31 mouse cellular contexts compared by ENCODE assay signal in the genomic region with DNA sequence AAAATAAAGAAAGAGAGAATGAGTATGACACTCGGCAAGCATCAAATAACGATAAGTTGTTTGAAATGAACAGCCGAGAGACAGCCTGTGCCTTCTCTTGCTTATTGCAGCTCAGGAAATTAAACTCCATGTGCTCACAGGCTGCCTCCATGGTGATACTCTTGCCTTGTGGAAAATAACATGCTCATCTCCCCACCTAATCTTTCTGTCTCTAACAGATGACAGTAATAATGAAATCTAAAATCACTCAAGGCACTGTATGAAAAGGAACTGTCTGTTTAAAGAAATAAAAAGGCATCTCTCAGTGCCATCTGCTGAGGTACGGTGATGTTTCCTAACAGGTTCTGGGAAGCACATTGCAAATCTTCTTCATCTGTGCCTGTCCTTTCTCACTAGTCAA.
DNase-seq lines count a peak whose midpoint lies in the region; ATAC-seq and TF ChIP-seq lines count a peak whose summit lies in the region.
"Had no signal": no experiment of that assay in that cellular context is flagged by ENCODE, and none has a peak within 500 bp of the region (broad histone marks: within the 10 kb centered on the region; RNA-seq: fewer than 3 reads in every experiment).

No protein-coding gene starts in this region.

- WGBS in midbrain, postnatal 0 days, result 64% methylated on average over 4 of the region's 4 CpGs
- WGBS in midbrain, embryonic 11.5 days, result 96% methylated on average over 4 of the region's 4 CpGs

- TF ChIP-seq CTCF in midbrain, postnatal 0 days (IDR thresholded peaks at IDR 0.05), result no peak

- no peaks in the 10 kb centered on the region for H3K27me3 ChIP-seq in midbrain, postnatal 0 days (ENCODE audit: insufficient read depth, low read length)
- no peaks in the 10 kb centered on the region for H3K27me3 ChIP-seq in midbrain, embryonic 11.5 days (ENCODE audit: control insufficient read depth, insufficient read depth, low read length)
- H3K27me3 ChIP-seq: embryonic facial prominence, embryonic 15.5 days; hindbrain, embryonic 13.5 days; limb, embryonic 15.5 days; liver, embryonic 13.5 days; neural tube, embryonic 12.5 days had no signal

- no peak overlapping the region for H3K27ac ChIP-seq in midbrain, postnatal 0 days (ENCODE audit: low read depth, low read length)
- no peak overlapping the region for H3K27ac ChIP-seq in midbrain, embryonic 11.5 days (ENCODE audit: low read depth, low read length)
- H3K27ac ChIP-seq: embryonic facial prominence, embryonic 10.5 days; embryonic facial prominence, embryonic 15.5 days; hindbrain, embryonic 13.5 days; limb, embryonic 10.5 days; limb, embryonic 15.5 days; liver, embryonic 13.5 days; midbrain, embryonic 10.5 days; neural tube, embryonic 12.5 days had no signal

- H3K9ac ChIP-seq in midbrain, postnatal 0 days (replicated peaks; ENCODE audit: low read length, poor library complexity, severe bottlenecking), result no peak overlapping the region
- H3K9ac ChIP-seq in midbrain, embryonic 11.5 days (ENCODE audit: low read length), result no peak overlapping the region
- H3K9ac ChIP-seq: embryonic facial prominence, embryonic 15.5 days; hindbrain, embryonic 13.5 days; limb, embryonic 15.5 days; liver, embryonic 13.5 days; neural tube, embryonic 12.5 days had no signal

- no peak overlapping the region for H3K4me3 ChIP-seq in midbrain, postnatal 0 days (ENCODE audit: low read depth, low read length)
- H3K4me3 ChIP-seq in midbrain, embryonic 11.5 days (ENCODE audit: low read depth, low read length), result no peak overlapping the region
- H3K4me3 ChIP-seq: embryonic facial prominence, embryonic 10.5 days; embryonic facial prominence, embryonic 15.5 days; hindbrain, embryonic 13.5 days; limb, embryonic 10.5 days; limb, embryonic 15.5 days; liver, embryonic 13.5 days; midbrain, embryonic 10.5 days; myocyte; neural tube, embryonic 12.5 days had no signal

- no peak overlapping the region for H3K4me2 ChIP-seq in midbrain, postnatal 0 days (ENCODE audit: low read depth, low read length, poor library complexity, severe bottlenecking)
- no peak overlapping the region for H3K4me2 ChIP-seq in midbrain, embryonic 11.5 days
- H3K4me2 ChIP-seq: embryonic facial prominence, embryonic 15.5 days; heart, embryonic 11.5 days; hindbrain, embryonic 13.5 days; limb, embryonic 15.5 days; liver, embryonic 13.5 days; neural tube, embryonic 12.5 days had no signal

- H3K36me3 ChIP-seq in midbrain, postnatal 0 days (ENCODE audit: insufficient read depth, low read length), result no peaks in the 10 kb centered on the region
- no peaks in the 10 kb centered on the region for H3K36me3 ChIP-seq in midbrain, embryonic 11.5 days (ENCODE audit: control insufficient read depth, insufficient read depth, low read length)
- H3K36me3 ChIP-seq: embryonic facial prominence, embryonic 10.5 days; embryonic facial prominence, embryonic 15.5 days; hindbrain, embryonic 13.5 days; limb, embryonic 10.5 days; limb, embryonic 15.5 days; liver, embryonic 13.5 days; midbrain, embryonic 10.5 days; neural tube, embryonic 12.5 days had no signal

- no peaks in the 10 kb centered on the region for H3K9me3 ChIP-seq in midbrain, postnatal 0 days (ENCODE audit: low read length)
- no peaks in the 10 kb centered on the region for H3K9me3 ChIP-seq in midbrain, embryonic 11.5 days (ENCODE audit: control insufficient read depth, low read length)
- H3K9me3 ChIP-seq: embryonic facial prominence, embryonic 10.5 days; embryonic facial prominence, embryonic 15.5 days; hindbrain, embryonic 13.5 days; limb, embryonic 10.5 days; limb, embryonic 15.5 days; liver, embryonic 13.5 days; midbrain, embryonic 10.5 days; neural tube, embryonic 12.5 days had no signal

- no peaks in the 10 kb centered on the region for H3K4me1 ChIP-seq in midbrain, postnatal 0 days (ENCODE audit: insufficient read depth, low read length)
- no peaks in the 10 kb centered on the region for H3K4me1 ChIP-seq in midbrain, embryonic 11.5 days (ENCODE audit: control insufficient read depth, insufficient read depth, low read length)
- H3K4me1 ChIP-seq: embryonic facial prominence, embryonic 10.5 days; embryonic facial prominence, embryonic 15.5 days; hindbrain, embryonic 13.5 days; limb, embryonic 10.5 days; limb, embryonic 15.5 days; liver, embryonic 13.5 days; midbrain, embryonic 10.5 days; neural tube, embryonic 12.5 days had no signal

- DNase-seq in frontal cortex, postnatal 36 days (ENCODE audit: low spot score in 2 of 2), result no peak
- peak; percentile 17 for DNase-seq in midbrain, postnatal 0 days (ENCODE audit: low spot score)
- no peak for DNase-seq in midbrain, embryonic 11.5 days (ENCODE audit: low spot score, missing footprints)
- DNase-seq in layer of hippocampus, adult 9-10 months (ENCODE audit: low spot score), result peak; percentile 21
- DNase-seq in spleen, adult 18-20 months, result no peak
- DNase-seq in retina, postnatal 1 day, result no peak
- DNase-seq: adrenal gland, postnatal 25 days; cerebellum, adult 8-10 months; cerebellum, postnatal 25 days; gastrocnemius, postnatal 25 days; heart, adult 11 months; heart, postnatal 36 days; kidney, adult 9 months; kidney, postnatal 10 days; liver, embryonic 13.5 days; lung, adult 2 months; lung, postnatal 10 days; thymus, postnatal 14 days had no signal

- ATAC-seq in frontal cortex, adult (ENCODE audit: low TSS enrichment), result peak; percentile 47; the same call in 1 of the 2 replicates
- ATAC-seq in midbrain, postnatal 0 days (ENCODE audit: low FRiP score), result no peak
- ATAC-seq in midbrain, embryonic 11.5 days (ENCODE audit: low FRiP score), result no peak
- ATAC-seq: CD4-positive, CD25-positive, alpha-beta regulatory T cell, adult 4 months; intestine, postnatal 0 days; midbrain, embryonic 16.5 days had no signal

Comparison
In these comparisons a context has a peak if more than half of its experiments do, and no peak if none do; other contexts are left out.
1. DNase-seq: peak in midbrain, postnatal 0 days (single experiment) and layer of hippocampus, adult 9-10 months (single experiment); none in frontal cortex, postnatal 36 days (0 of 2), midbrain, embryonic 11.5 days (single experiment), spleen, adult 18-20 months (0 of 2) and retina, postnatal 1 day (single experiment).